Mouse (Mus musculus): ENCODE measurements at regions not wholly inside any gene's neighbourhood (a gene's known extent, or its start where the extent isn't known, plus 50 kb on each side); places are given as distances from the start of the nearest gene placed in this dataset.
"Not testable (repeated sequence)": the region's sequence is repeated elsewhere in the genome, so short reads cannot be mapped to it uniquely, and the experiment has no call there.

GRCm38 (mm10) chr1:95397188-95397587 lies 83.8 kb downstream of the Fam174a start:
- no peaks in the 10 kb centered on the region for H3K36me3 ChIP-seq
- H3K27ac ChIP-seq (replicated peaks), result no peak overlapping the region
- 34% methylated on average over 4 of the region's 4 CpGs for WGBS
- H3K4me1 ChIP-seq, result no peaks in the 10 kb centered on the region
- no peaks in the 10 kb centered on the region for H3K27me3 ChIP-seq
- H3K4me3 ChIP-seq, result no peak overlapping the region
- H3K9ac ChIP-seq (replicated peaks), result no peak overlapping the region
- no peak overlapping the region for H3K4me2 ChIP-seq (replicated peaks)
- no peaks in the 10 kb centered on the region for H3K9me3 ChIP-seq
- ATAC-seq (replicated peaks), result 0 out of 2 replicates have a peak, but pooled peaks have one; percentile 48

GRCm38 (mm10) chr1:95399764-95400163 lies 86.3 kb downstream of the Fam174a start:
- Histone ChIP-seq H3K9ac (replicated peaks) (no peak overlapping the region), H3K27ac (replicated peaks) (no peak overlapping the region), H3K4me2 (replicated peaks) (no peak overlapping the region), H3K36me3 (no peaks in the 10 kb centered on the region), H3K4me3 (no peak overlapping the region), H3K9me3 (no peaks in the 10 kb centered on the region), H3K4me1 (no peaks in the 10 kb centered on the region), H3K27me3 (no peaks in the 10 kb centered on the region)
- no peak for ATAC-seq (replicated peaks)
- WGBS, result 84% methylated on average over 7 of the region's 7 CpGs

- Histone ChIP-seq H3K27ac (replicated peaks) (no peak overlapping the region), H3K4me1 (no peaks in the 10 kb centered on the region), H3K9ac (replicated peaks) (no peak overlapping the region), H3K4me2 (replicated peaks) (no peak overlapping the region), H3K4me3 (no peak overlapping the region), H3K27me3 (no peaks in the 10 kb centered on the region), H3K36me3 (no peaks in the 10 kb centered on the region), H3K9me3 (no peaks in the 10 kb centered on the region)
- ATAC-seq (replicated peaks), result no peak
- WGBS, result 68% methylated on average over 1 of the region's 1 CpGs
Observed at GRCm38 (mm10) chr1:95422253-95422652, 108.8 kb downstream of the Fam174a start.

GRCm38 (mm10) chr1:95425420-95425819 lies 112.0 kb downstream of the Fam174a start:
- H3K4me1 ChIP-seq, result no peaks in the 10 kb centered on the region
- no peak for ATAC-seq (replicated peaks)
- no peak overlapping the region for H3K4me3 ChIP-seq
- H3K9ac ChIP-seq (replicated peaks), result no peak overlapping the region
- no peak overlapping the region for H3K4me2 ChIP-seq (replicated peaks)
- no peaks in the 10 kb centered on the region for H3K27me3 ChIP-seq
- no peaks in the 10 kb centered on the region for H3K9me3 ChIP-seq
- no peak overlapping the region for H3K27ac ChIP-seq (replicated peaks)
- no peaks in the 10 kb centered on the region for H3K36me3 ChIP-seq

- Histone ChIP-seq H3K36me3 (no peaks in the 10 kb centered on the region), H3K27ac (replicated peaks) (no peak overlapping the region), H3K9me3 (no peaks in the 10 kb centered on the region), H3K27me3 (no peaks in the 10 kb centered on the region), H3K4me3 (no peak overlapping the region), H3K9ac (replicated peaks) (no peak overlapping the region), H3K4me1 (no peaks in the 10 kb centered on the region), H3K4me2 (replicated peaks) (no peak overlapping the region)
- no peak for ATAC-seq (replicated peaks)
Observed at GRCm38 (mm10) chr1:95437155-95437554, 123.7 kb downstream of the Fam174a start.

- H3K36me3 ChIP-seq, result no peaks in the 10 kb centered on the region
- no peak overlapping the region for H3K4me2 ChIP-seq (replicated peaks)
- WGBS, result 76% methylated on average over 3 of the region's 3 CpGs
- H3K9me3 ChIP-seq, result no peaks in the 10 kb centered on the region
- no peaks in the 10 kb centered on the region for H3K27me3 ChIP-seq
- H3K4me1 ChIP-seq, result no peaks in the 10 kb centered on the region
- H3K9ac ChIP-seq (replicated peaks), result no peak overlapping the region
- ATAC-seq (replicated peaks), result no peak
- H3K4me3 ChIP-seq, result no peak overlapping the region
- no peak overlapping the region for H3K27ac ChIP-seq (replicated peaks)
Observed at GRCm38 (mm10) chr1:95445541-95445940, 132.1 kb downstream of the Fam174a start.

GRCm38 (mm10) chr1:95448962-95449558 lies 135.6 kb downstream of the Fam174a start:
- Histone ChIP-seq H3K9ac (replicated peaks) (no peak overlapping the region), H3K36me3 (no peaks in the 10 kb centered on the region), H3K4me2 (replicated peaks) (no peak overlapping the region), H3K9me3 (no peaks in the 10 kb centered on the region), H3K4me3 (no peak overlapping the region), H3K4me1 (no peaks in the 10 kb centered on the region), H3K27me3 (no peaks in the 10 kb centered on the region), H3K27ac (replicated peaks) (no peak overlapping the region)
- WGBS, result 57% methylated on average over 7 of the region's 7 CpGs
- no peak for ATAC-seq (replicated peaks)

- H3K9ac ChIP-seq (replicated peaks), result no peak overlapping the region
- no peaks in the 10 kb centered on the region for H3K9me3 ChIP-seq
- no peaks in the 10 kb centered on the region for H3K27me3 ChIP-seq
- no peak for ATAC-seq (replicated peaks)
- no peak overlapping the region for H3K4me3 ChIP-seq
- no peak overlapping the region for H3K27ac ChIP-seq (replicated peaks)
- no peaks in the 10 kb centered on the region for H3K36me3 ChIP-seq
- 88% methylated on average over 4 of the region's 4 CpGs for WGBS
- H3K4me1 ChIP-seq, result no peaks in the 10 kb centered on the region
- H3K4me2 ChIP-seq (replicated peaks), result no peak overlapping the region
Observed at GRCm38 (mm10) chr1:95450920-95451332, 137.5 kb downstream of the Fam174a start.

GRCm38 (mm10) chr1:95451755-95452154 lies 138.3 kb downstream of the Fam174a start:
- WGBS, result 82% methylated on average over 6 of the region's 6 CpGs
- 0 out of 2 replicates have a peak, but pooled peaks have one; percentile 72 for ATAC-seq (replicated peaks)

GRCm38 (mm10) chr1:95454246-95454645 lies 140.8 kb downstream of the Fam174a start:
- no peak for ATAC-seq (replicated peaks)
- 42% methylated on average over 2 of the region's 2 CpGs for WGBS

More at GRCm38 (mm10) chr1:95451755-95452154, 138.3 kb downstream of the Fam174a start:
- H3K9ac ChIP-seq (replicated peaks); H3K9me3 ChIP-seq; H3K36me3 ChIP-seq; H3K27ac ChIP-seq (replicated peaks); H3K4me2 ChIP-seq (replicated peaks); H3K27me3 ChIP-seq; H3K4me3 ChIP-seq; H3K4me1 ChIP-seq: not testable (repeated sequence)

GRCm38 (mm10) chr1:95459355-95459754 lies 145.9 kb downstream of the Fam174a start:
- Histone ChIP-seq H3K4me1 (no peaks in the 10 kb centered on the region), H3K9me3 (no peaks in the 10 kb centered on the region), H3K36me3 (no peaks in the 10 kb centered on the region), H3K27me3 (no peaks in the 10 kb centered on the region), H3K27ac (replicated peaks) (no peak overlapping the region), H3K4me2 (replicated peaks) (no peak overlapping the region), H3K9ac (replicated peaks) (no peak overlapping the region), H3K4me3 (no peak overlapping the region)
- WGBS, result 91% methylated on average over 1 of the region's 1 CpGs
- no peak for ATAC-seq (replicated peaks)

More at GRCm38 (mm10) chr1:95454246-95454645, 140.8 kb downstream of the Fam174a start:
- H3K4me3 ChIP-seq, result no peak overlapping the region
- no peaks in the 10 kb centered on the region for H3K9me3 ChIP-seq
- no peak overlapping the region for H3K9ac ChIP-seq (replicated peaks)
- H3K27me3 ChIP-seq, result no peaks in the 10 kb centered on the region
- H3K4me2 ChIP-seq (replicated peaks), result no peak overlapping the region
- no peaks in the 10 kb centered on the region for H3K4me1 ChIP-seq
- no peaks in the 10 kb centered on the region for H3K36me3 ChIP-seq
- no peak overlapping the region for H3K27ac ChIP-seq (replicated peaks)

GRCm38 (mm10) chr1:95468095-95468494 lies 154.7 kb downstream of the Fam174a start:
- Histone ChIP-seq H3K27ac (replicated peaks) (no peak overlapping the region), H3K9me3 (no peaks in the 10 kb centered on the region), H3K4me2 (replicated peaks) (no peak overlapping the region), H3K4me1 (no peaks in the 10 kb centered on the region), H3K9ac (replicated peaks) (no peak overlapping the region), H3K27me3 (no peaks in the 10 kb centered on the region), H3K36me3 (no peaks in the 10 kb centered on the region), H3K4me3 (no peak overlapping the region)
- ATAC-seq (replicated peaks), result no peak
- 70% methylated on average over 2 of the region's 2 CpGs for WGBS

GRCm38 (mm10) chr1:95468772-95469171 lies 155.3 kb downstream of the Fam174a start:
- Histone ChIP-seq H3K4me3 (no peak overlapping the region), H3K9ac (replicated peaks) (no peak overlapping the region), H3K4me1 (no peaks in the 10 kb centered on the region), H3K4me2 (replicated peaks) (no peak overlapping the region), H3K36me3 (no peaks in the 10 kb centered on the region), H3K27ac (replicated peaks) (no peak overlapping the region), H3K9me3 (no peaks in the 10 kb centered on the region), H3K27me3 (no peaks in the 10 kb centered on the region)
- ATAC-seq (replicated peaks), result no peak
- 89% methylated on average over 2 of the region's 2 CpGs for WGBS

Data from forebrain, embryonic 15.5 days (tissue).